Mouse (Mus musculus): ENCODE data around the gene Adgb.

- no peak for TF ChIP-seq CTCF (IDR thresholded peaks at IDR 0.05; ENCODE audit: low read depth)
- TF ChIP-seq EP300 (optimal IDR thresholded peaks at IDR 0.05): no peak
These were observed 4.8 kb upstream of the Adgb start for GRCm38 (mm10) chr10:10476956-10477355.
